Mouse (Mus musculus): ENCODE data around the gene Gpr61. TPM values are rescaled to one million over a fixed set of nuclear protein-coding genes. Genes with fewer than 3 reads are reported as not detected.

Gene Gpr61
- polyA plus RNA-seq, 1 experiment from 2014 or later, result not detected

DNA sequence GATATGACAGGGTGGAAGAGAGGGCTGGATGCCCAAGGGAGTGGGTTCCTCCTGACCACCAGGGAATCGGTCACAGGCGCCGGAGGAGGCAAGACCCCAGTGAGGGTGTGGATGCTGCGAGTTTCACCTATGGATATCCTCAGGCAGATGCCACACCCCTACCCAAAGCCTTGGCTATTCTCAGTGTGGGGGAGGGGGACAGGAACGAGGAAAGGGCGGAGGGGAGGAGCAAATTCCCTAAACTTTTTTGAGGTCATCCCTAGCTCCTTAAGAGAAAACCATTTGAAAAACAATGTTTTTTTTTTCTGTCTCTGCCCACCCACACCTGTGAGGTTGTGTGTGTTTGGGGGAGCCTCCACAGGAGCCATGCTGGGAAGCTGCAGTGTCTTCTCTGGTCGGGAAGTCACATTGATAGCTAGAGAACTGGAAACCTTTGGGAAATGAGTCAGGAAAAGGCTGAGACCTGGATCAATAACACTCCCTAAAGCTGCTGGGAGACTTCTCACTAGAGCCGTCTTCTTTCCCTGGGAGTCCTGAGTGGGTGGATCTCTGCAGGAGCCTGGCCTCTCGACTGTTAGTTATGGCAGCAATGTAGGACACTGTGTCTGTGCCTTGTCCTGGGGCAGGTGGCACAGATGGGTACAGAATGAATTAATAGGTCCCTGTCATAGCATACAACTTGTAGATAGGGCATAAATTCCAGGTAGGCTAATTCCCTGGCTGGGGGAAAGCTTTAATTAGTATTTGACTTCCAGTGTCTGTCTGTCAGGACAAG, 34.2 kb upstream of the Gpr61 start:
- no peak for TF ChIP-seq CTCF (IDR thresholded peaks at IDR 0.05; ENCODE audit: low read depth)
- Histone ChIP-seq H3K9ac (ENCODE audit: low read depth, low read length) (no peak overlapping the region), H3K36me3 (ENCODE audit: insufficient read depth, low read length) (no peaks in the 10 kb centered on the region), H3K4me2 (ENCODE audit: low read length) (no peak overlapping the region), H3K9me3 (replicated peaks; ENCODE audit: low read length) (no peaks in the 10 kb centered on the region), H3K4me1 (replicated peaks; ENCODE audit: insufficient read depth, low read length) (peaks cover 8% of the 10 kb centered on the region), H3K4me3 (replicated peaks; ENCODE audit: low read depth, low read length) (no peak overlapping the region), H3K27me3 (ENCODE audit: insufficient read depth, low read length) (no peaks in the 10 kb centered on the region), H3K27ac (no peak overlapping the region)
- 68% methylated on average over 9 of the region's 9 CpGs for WGBS
- no peak for ATAC-seq (replicated peaks; ENCODE audit: low FRiP score, low read depth)
- DNase-seq (ENCODE audit: low spot score), result no peak

DNA sequence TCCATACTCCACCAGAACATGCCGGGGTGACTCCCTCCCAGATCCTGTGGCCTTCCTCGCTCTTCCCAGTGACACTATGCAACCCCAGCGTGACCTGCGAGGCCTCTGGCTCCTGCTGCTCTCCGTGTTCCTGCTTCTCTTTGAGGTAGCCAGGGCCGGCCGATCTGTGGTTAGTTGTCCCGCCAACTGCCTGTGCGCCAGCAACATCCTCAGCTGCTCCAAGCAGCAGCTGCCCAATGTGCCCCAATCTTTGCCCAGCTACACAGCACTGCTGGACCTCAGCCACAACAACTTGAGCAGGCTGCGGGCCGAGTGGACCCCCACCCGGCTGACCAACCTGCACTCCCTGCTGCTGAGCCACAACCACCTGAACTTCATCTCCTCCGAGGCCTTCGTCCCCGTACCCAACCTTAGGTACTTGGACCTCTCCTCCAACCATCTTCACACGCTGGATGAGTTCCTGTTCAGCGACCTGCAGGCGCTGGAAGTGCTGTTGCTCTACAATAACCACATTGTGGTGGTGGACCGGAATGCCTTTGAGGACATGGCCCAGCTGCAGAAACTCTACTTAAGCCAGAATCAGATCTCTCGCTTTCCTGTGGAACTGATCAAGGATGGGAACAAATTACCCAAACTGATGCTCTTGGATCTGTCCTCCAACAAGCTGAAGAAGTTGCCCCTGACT, 32.6 kb upstream of the Gpr61 start:
- peak overlapping the region; percentile 98 for H3K4me2 ChIP-seq (ENCODE audit: low read length)
- ATAC-seq (replicated peaks; ENCODE audit: low FRiP score, low read depth) (peak; percentile 21; the same call in 1 of the 2 replicates), DNase-seq (ENCODE audit: low spot score) (no peak)
- TF ChIP-seq CTCF (IDR thresholded peaks at IDR 0.05; ENCODE audit: low read depth), result no peak
- H3K9ac ChIP-seq (ENCODE audit: low read depth, low read length), result no peak overlapping the region
- 59% methylated on average over 20 of the region's 20 CpGs for WGBS
- peaks cover 8% of the 10 kb centered on the region for H3K4me1 ChIP-seq (replicated peaks; ENCODE audit: insufficient read depth, low read length)
- no peaks in the 10 kb centered on the region for H3K9me3 ChIP-seq (replicated peaks; ENCODE audit: low read length)
- H3K4me3 ChIP-seq (replicated peaks; ENCODE audit: low read depth, low read length), result no peak overlapping the region
- H3K36me3 ChIP-seq (ENCODE audit: insufficient read depth, low read length), result no peaks in the 10 kb centered on the region
- no peaks in the 10 kb centered on the region for H3K27me3 ChIP-seq (ENCODE audit: insufficient read depth, low read length)
- no peak overlapping the region for H3K27ac ChIP-seq

DNA sequence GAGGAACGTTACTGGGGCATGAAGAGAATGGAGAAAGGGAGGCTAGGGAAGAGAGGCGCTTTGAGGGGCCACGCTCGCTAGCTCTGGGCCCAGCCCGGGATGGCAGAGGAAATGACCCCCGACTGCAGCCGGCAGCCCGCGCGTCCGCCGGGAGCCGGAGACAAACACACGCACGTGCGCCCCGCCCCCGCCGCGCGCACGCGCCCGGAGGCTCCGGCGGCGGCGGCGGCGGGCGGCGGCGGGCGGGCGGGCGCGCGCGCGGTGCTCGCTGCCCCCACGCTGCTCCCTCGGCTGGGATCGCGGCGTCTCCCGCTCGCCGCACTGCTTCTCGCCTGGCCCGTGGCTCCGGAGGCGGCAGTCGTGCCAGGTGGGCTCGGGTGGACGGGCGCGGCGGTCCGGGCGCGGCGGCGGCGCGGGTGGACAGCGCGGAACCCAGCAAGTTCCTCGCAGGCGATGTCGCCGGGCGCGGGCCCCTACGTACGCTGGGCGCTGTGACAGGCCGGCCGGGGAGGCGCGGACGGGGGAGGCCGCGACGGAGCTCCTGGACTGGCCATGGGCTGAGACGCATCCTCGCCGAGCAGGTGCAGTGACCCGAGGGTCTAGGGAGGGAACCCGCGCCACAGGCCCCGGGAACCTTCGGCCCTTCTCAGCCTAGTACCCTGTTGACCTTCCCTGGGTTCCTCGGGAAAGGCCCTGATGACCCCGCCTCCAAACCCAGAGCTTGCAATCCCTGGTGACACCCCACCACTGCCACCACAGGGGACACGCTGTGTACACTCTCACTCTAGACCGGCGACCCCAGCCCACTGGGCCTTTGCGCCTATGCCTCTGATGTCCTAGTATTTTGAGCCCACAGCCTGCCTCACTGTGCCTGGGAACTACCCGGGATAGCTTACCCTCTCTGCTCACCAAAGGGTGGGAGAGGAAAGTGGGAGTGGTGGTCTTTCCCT, 31.7 kb upstream of the Gpr61 start, which contains the start of gene Amigo1:
Amigo1 (plus strand) TSS at position 238 of the 950 bp plus-strand sequence.
- TF ChIP-seq CTCF (IDR thresholded peaks at IDR 0.05; ENCODE audit: low read depth), result no peak
- H3K27me3 ChIP-seq (ENCODE audit: insufficient read depth, low read length), result no peaks in the 10 kb centered on the region
- peak within 1 kb of the TSS; percentile 68 for H3K4me3 ChIP-seq (replicated peaks; ENCODE audit: low read depth, low read length)
- peaks cover 8% of the 10 kb centered on the region for H3K4me1 ChIP-seq (replicated peaks; ENCODE audit: insufficient read depth, low read length)
- H3K9me3 ChIP-seq (replicated peaks; ENCODE audit: low read length), result no peaks in the 10 kb centered on the region
- peak within 1 kb of the TSS; percentile 98 for H3K4me2 ChIP-seq (ENCODE audit: low read length)
- peak; percentile 80 for ATAC-seq (replicated peaks; ENCODE audit: low FRiP score, low read depth)
- DNase-seq (ENCODE audit: low spot score), result peak; percentile 47
- no peak within 1 kb of the TSS for H3K27ac ChIP-seq
- H3K9ac ChIP-seq (ENCODE audit: low read depth, low read length), result peak within 1 kb of the TSS; percentile 71
- H3K36me3 ChIP-seq (ENCODE audit: insufficient read depth, low read length), result no peaks in the 10 kb centered on the region
- WGBS, result 2% methylated on average over 74 of the region's 100 CpGs

DNA sequence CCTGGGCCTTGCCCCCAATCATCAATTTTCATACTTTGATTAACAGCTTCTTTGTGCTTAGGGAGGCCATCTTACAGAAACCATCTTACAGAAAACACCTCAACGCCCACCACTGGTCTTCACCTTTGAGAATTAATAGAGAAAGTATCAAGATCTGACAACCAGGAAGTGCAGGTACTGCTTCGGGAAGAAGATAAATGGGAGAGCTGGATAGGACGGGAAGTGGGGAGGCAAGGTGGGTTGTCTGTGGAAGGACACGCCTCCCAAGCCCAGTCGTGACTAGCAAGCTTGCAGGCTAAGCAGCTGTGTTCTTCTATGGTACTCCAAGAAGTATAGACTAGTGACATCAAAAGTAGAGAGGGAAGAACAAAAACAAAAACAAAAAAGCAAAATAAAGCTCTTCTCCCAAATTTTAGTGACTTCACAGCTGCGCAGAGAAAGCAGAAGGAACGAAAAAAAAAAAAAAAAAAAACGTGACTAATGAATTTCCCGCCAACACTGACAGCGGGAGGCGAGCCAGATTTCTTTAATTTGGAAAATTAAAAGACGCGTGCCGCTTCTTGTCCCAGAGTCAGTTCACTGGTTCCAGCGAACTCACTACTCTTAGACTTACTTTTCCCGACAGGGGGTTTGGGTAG, 30.9 kb upstream of the Gpr61 start:
- H3K27me3 ChIP-seq (ENCODE audit: insufficient read depth, low read length), result no peaks in the 10 kb centered on the region
- ATAC-seq (replicated peaks; ENCODE audit: low FRiP score, low read depth) (no peak), DNase-seq (ENCODE audit: low spot score) (no peak)
- peak overlapping the region; percentile 98 for H3K4me2 ChIP-seq (ENCODE audit: low read length)
- H3K4me1 ChIP-seq (replicated peaks; ENCODE audit: insufficient read depth, low read length), result peaks cover 8% of the 10 kb centered on the region
- no peaks in the 10 kb centered on the region for H3K9me3 ChIP-seq (replicated peaks; ENCODE audit: low read length)
- 2% methylated on average over 16 of the region's 16 CpGs for WGBS
- H3K9ac ChIP-seq (ENCODE audit: low read depth, low read length), result peak overlapping the region; percentile 71; the same call in 1 of the 2 replicates
- H3K4me3 ChIP-seq (replicated peaks; ENCODE audit: low read depth, low read length), result peak overlapping the region; percentile 68
- H3K27ac ChIP-seq, result no peak overlapping the region
- no peak for TF ChIP-seq CTCF (IDR thresholded peaks at IDR 0.05; ENCODE audit: low read depth)
- no peaks in the 10 kb centered on the region for H3K36me3 ChIP-seq (ENCODE audit: insufficient read depth, low read length)

DNA sequence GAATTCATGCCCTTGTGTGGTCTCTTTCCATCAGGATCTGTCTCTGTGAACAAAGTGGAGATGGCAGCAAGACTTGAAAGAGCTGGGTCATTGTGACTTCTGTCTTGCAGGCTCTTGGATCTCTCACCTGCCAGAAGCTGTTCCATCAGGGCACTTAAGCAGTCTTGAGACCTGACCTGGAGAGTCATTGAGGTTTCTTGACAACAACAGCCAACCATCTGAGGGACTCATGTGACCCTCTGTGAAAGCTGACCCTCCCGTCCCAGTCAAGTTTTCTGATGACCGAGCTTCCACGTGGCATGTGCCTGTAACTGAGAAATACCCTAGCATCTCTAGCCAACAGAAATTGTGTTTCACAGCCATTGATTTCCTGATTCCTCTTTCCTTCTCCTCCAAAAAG, 30.1 kb upstream of the Gpr61 start:
- Histone ChIP-seq H3K4me1 (replicated peaks; ENCODE audit: insufficient read depth, low read length) (peaks cover 8% of the 10 kb centered on the region), H3K9ac (ENCODE audit: low read depth, low read length) (no peak overlapping the region), H3K4me3 (replicated peaks; ENCODE audit: low read depth, low read length) (no peak overlapping the region), H3K27ac (no peak overlapping the region), H3K36me3 (ENCODE audit: insufficient read depth, low read length) (no peaks in the 10 kb centered on the region), H3K27me3 (ENCODE audit: insufficient read depth, low read length) (no peaks in the 10 kb centered on the region), H3K9me3 (replicated peaks; ENCODE audit: low read length) (no peaks in the 10 kb centered on the region), H3K4me2 (ENCODE audit: low read length) (no peak overlapping the region)
- WGBS, result 60% methylated on average over 3 of the region's 3 CpGs
- DNase-seq (ENCODE audit: low spot score) (no peak), ATAC-seq (replicated peaks; ENCODE audit: low FRiP score, low read depth) (no peak)
- no peak for TF ChIP-seq CTCF (IDR thresholded peaks at IDR 0.05; ENCODE audit: low read depth)
